Mouse (Mus musculus) heart, embryonic 14.5 days (tissue): ENCODE measurements around the gene Gon4l. TPM values are rescaled to one million over a fixed set of nuclear protein-coding genes. Genes with fewer than 3 reads are reported as not detected.
"Not testable (repeated sequence)": the region's sequence is repeated elsewhere in the genome, so short reads cannot be mapped to it uniquely, and the experiment has no call there.

Source experiments
- ATAC-seq: fragments of 200-750 bp; cut with Nextera tagmentation; 2 replicates; pipeline ENCODE4 v1.8.0; 2017; ENCODE audit warnings: low read depth, moderate TSS enrichment; ENCODE audit not compliant: insufficient number of reproducible peaks, insufficient read depth, low FRiP score
- H3K27ac ChIP-seq, 2 experiments: fragments of 200-500 bp in 1 of 2; fragments of 300-500 bp in 1 of 2; sonication (generic) in 1 of 2; replicated peaks in 1 of 2; 2 replicates each; pipeline ENCODE4 v1.5.1; 2012 to 2014; ENCODE audit warnings: low read depth in 2 of 2, low read length in 2 of 2, control low read depth in 1 of 2, mild to moderate bottlenecking in 1 of 2, mixed read lengths in 1 of 2; ENCODE audit not compliant: control insufficient read depth in 1 of 2, insufficient read depth in 1 of 2
- H3K27me3 ChIP-seq: fragments of 300-500 bp; sonication (generic); 2 replicates; pipeline ENCODE4 v1.6.1; 2014; ENCODE audit warnings: mild to moderate bottlenecking, low read length, control low read depth; ENCODE audit not compliant: control insufficient read depth, insufficient read depth
- H3K36me3 ChIP-seq: fragments of 300-500 bp; sonication (generic); 2 replicates; pipeline ENCODE4 v1.6.1; 2014; ENCODE audit warnings: mild to moderate bottlenecking, control low read depth, low read length, mixed read lengths; ENCODE audit not compliant: control insufficient read depth, insufficient read depth
- H3K4me1 ChIP-seq, 2 experiments: fragments of 200-500 bp in 1 of 2; fragments of 300-500 bp in 1 of 2; sonication (generic) in 1 of 2; 2 replicates each; pipeline ENCODE4 v1.6.1; 2012 to 2014; ENCODE audit warnings: low read length in 2 of 2, control low read depth in 1 of 2, mixed read lengths in 1 of 2; ENCODE audit not compliant: control insufficient read depth in 2 of 2, insufficient read depth in 2 of 2
- H3K4me2 ChIP-seq: fragments of 300-500 bp; sonication (generic); 2 replicates; pipeline ENCODE4 v1.6.1; 2014; ENCODE audit warnings: mild to moderate bottlenecking, low read length
- H3K4me3 ChIP-seq, 2 experiments: fragments of 200-500 bp in 1 of 2; fragments of 300-500 bp in 1 of 2; sonication (generic) in 1 of 2; 2 replicates each; pipeline ENCODE4 v1.5.1; 2012 to 2014; ENCODE audit warnings: low read length in 2 of 2, mild to moderate bottlenecking in 2 of 2, control low read depth in 1 of 2, low read depth in 1 of 2, moderate library complexity in 1 of 2; ENCODE audit not compliant: control insufficient read depth in 1 of 2, insufficient read depth in 1 of 2
- H3K9ac ChIP-seq: fragments of 300-500 bp; sonication (generic); 2 replicates; pipeline ENCODE4 v1.6.1; 2014; ENCODE audit warnings: mild to moderate bottlenecking, low read length
- H3K9me3 ChIP-seq: fragments of 300-500 bp; sonication (generic); 2 replicates; pipeline ENCODE4 v1.6.1; 2016; ENCODE audit warnings: low read length, control low read depth; ENCODE audit not compliant: control insufficient read depth
- WGBS: fragments of 180-500 bp; shearing (Covaris S2); extraction: QIAGEN DNeasy Blood & Tissue Kit; methylation state at CpG from one replicate; pipeline ENCODE4 v1.1.7; 2014; 5-methylcytosine and 5-hydroxymethylcytosine counted together
- polyA plus RNA-seq: library from polyadenylated mRNA; unstranded; fragments of >200 nt; fragmentation: Nextera tagmentation; extraction: Ambion mirVana; gene quantifications from 2 replicates; pipeline ENCODE4 v1.2.1, GENCODE M21; 2014

Gene Gon4l
- polyA plus RNA-seq, 1 experiment from 2014 or later = 9.1 TPM

DNA sequence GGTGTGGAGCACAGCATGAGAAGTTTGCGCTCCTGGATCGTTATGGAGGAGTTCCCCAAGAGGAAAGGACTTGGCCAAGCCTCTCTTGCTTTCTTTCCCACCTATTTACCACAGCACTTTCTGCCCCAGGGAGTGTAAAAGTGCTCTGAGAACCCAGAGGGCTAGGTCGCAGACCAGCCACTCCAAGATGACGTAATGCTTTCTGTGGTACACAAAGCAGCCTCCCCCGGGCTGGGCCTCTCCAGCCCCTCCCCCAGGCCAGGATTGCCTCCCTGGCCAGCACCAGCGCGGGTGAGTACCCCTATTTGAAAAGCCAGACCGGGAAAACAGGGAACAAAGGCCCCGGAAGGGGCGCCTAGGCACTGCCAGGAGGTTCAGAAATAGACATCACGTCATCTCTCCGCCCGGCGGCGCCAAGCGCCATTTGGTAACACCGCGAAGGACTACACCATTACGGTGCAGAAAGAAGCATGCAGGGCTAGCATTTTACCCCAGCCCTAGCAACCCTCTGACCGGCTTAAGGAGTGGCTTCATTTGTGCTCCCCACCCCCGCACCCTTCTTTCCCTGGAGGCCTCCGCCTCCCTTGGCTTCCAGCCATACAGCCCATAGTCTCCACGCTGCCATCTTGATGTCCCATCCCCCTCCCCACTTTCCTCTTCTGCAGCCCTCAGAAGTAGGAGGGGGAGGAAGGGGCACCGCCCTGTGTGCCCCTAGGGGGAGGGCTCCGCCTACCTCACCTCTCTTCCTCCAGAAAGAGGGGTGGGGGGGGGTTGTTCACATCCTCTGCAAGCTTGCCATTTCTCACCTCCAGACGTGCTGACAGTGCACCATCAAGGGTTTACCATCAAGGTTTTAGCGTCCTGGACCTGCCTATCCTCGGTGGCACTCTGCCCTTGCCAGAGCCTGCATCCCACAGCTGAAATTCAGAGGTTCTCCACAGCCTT is 3.6 kb upstream of the Gon4l start:
- Histone ChIP-seq H3K27ac (peak overlapping the region; percentile 68 to 87), H3K9ac (peak overlapping the region; percentile 41; the same call in 1 of the 2 replicates), H3K4me3 (peak overlapping the region; percentile 23 to 33), H3K4me2 (peak overlapping the region; percentile 58)
- not testable (repeated sequence) for H3K9me3 ChIP-seq, H3K4me1 ChIP-seq, H3K27me3 ChIP-seq, H3K36me3 ChIP-seq
- peak; percentile 78 for ATAC-seq
- WGBS = 2% methylated on average over 19 of the region's 28 CpGs

DNA sequence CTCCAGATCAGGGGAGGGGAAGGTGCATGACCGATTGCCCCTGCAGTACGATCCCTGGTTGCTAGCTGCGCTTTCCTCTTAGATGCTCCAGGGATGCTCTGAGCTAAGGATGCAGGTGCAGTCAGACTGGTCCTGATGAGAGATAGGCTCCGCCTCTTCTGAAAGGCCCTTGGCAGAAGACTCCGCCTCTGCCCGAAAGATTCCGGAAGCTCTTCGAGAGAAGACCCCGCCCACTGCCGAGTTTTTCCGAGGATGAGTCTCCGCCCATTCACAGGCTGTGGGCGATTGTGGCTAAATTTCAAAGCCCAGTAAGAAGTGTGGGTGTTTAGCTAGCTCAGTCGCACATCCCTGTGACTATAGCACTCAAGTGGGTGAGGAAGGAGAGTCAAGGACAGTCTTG is 2.6 kb upstream of the Gon4l start:
- H3K9ac ChIP-seq, H3K4me2 ChIP-seq, H3K27ac ChIP-seq, H3K4me3 ChIP-seq, H3K36me3 ChIP-seq, H3K4me1 ChIP-seq, H3K27me3 ChIP-seq, ATAC-seq, H3K9me3 ChIP-seq: not testable (repeated sequence)
- 6% methylated on average over 14 of the region's 14 CpGs for WGBS

DNA sequence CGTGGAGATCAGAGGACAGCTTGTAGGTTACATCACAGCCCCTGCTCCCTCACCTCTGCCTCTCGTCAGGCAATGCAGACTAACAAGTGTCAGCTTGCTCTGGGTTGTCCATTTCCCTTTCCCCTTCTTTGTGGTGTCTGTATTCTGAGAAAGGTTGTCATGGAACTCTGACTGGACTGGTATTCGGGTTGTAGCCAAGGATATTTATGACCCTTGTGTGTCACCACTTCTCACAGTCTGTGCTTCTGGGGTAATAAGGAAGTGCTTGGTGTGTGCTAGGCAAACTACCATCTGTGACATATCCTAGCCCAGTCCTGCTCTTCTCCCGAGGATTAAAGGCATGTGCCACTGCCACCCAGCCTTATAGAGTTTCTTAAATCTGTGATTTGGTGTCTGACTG is 14.1 kb downstream of the Gon4l start:
- no peaks in the 10 kb centered on the region for H3K27me3 ChIP-seq
- no peak overlapping the region for H3K9ac ChIP-seq
- H3K27ac ChIP-seq = no peak overlapping the region
- peaks cover 31% of the 10 kb centered on the region for H3K36me3 ChIP-seq
- H3K4me3 ChIP-seq = no peak overlapping the region
- ATAC-seq = no peak
- WGBS = 81% methylated on average over 4 of the region's 4 CpGs
- no peaks in the 10 kb centered on the region for H3K4me1 ChIP-seq
- H3K9me3 ChIP-seq = no peaks in the 10 kb centered on the region
- no peak overlapping the region for H3K4me2 ChIP-seq

DNA sequence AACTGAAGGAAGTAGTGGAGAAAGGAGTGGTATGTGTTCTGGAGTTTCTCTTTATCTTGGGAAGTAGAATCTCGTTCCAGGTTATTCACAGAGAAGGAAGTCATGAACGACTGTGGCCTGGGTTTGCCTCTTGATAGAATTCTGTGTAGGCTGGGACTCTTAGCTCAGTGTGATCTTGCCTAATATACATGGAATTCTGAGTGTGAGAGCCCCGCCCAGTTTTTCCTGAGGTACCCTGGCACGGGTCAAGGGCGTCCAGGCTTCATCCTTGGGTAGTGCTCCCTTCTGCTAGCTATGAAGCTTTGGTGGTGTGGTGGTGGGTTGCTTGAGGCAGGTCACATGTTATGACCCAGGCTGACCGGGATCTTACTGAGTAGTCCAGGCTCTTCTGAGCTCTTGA is 20.8 kb downstream of the Gon4l start:
- no peak overlapping the region for H3K27ac ChIP-seq
- H3K36me3 ChIP-seq = peaks cover 70% of the 10 kb centered on the region
- ATAC-seq = no peak; the same call in 1 of the 2 replicates

DNA sequence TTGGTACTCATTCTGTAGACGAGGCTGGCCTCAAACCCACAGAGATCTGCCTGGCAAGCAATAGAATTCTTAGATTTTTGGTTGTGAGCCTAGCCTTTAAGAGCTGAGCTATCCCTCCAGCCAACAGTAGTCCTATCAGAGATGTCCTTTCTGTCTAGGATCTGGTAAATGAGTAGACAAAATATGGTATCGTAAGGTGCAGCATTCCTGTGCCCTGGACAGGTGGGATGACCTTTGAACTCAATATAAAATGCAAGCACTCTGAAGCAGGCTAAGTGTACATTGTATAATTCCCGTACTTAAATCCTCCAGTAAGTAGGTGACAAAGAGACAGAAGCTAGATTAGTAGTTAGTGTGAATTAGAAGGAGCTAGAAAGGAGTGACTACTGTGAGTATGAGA is 27.1 kb downstream of the Gon4l start:
- Histone ChIP-seq H3K36me3 (peaks cover 89% of the 10 kb centered on the region), H3K4me3 (no peak overlapping the region), H3K4me2 (no peak overlapping the region), H3K27ac (no peak overlapping the region), H3K27me3 (no peaks in the 10 kb centered on the region), H3K9me3 (no peaks in the 10 kb centered on the region), H3K4me1 (no peaks in the 10 kb centered on the region), H3K9ac (no peak overlapping the region)
- no peak for ATAC-seq
- 96% methylated on average over 3 of the region's 3 CpGs for WGBS

More for the DNA sequence above, 20.8 kb downstream of the Gon4l start:
- Histone ChIP-seq H3K4me3 (no peak overlapping the region), H3K27me3 (no peaks in the 10 kb centered on the region), H3K4me2 (no peak overlapping the region), H3K4me1 (peaks cover 3 to 8% of the 10 kb centered on the region in 2 experiments; a peak in 3 of 4 replicates), H3K9me3 (no peaks in the 10 kb centered on the region), H3K9ac (no peak overlapping the region)
- 41% methylated on average over 6 of the region's 6 CpGs for WGBS

DNA sequence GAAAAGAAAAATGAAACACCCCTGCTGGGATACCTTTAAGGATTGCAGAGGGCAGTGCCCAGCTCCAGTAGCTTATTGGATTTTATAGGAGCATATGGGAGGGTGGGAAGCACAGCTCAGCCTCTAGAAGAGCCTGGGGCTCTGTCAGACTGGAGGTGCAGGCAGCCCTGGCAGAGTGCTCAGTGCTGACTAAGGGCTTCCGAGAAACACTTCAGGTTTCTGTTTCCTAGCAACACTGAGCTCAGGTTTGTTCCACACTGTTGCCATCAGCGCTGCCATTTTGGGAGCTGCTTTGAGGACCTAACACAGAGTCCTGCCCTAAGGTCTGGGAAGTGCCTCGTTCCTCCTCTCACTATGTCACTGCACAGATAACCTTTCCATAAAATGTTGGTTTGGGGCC is 31.7 kb downstream of the Gon4l start:
- H3K27me3 ChIP-seq, ATAC-seq, H3K4me1 ChIP-seq, H3K4me2 ChIP-seq, H3K4me3 ChIP-seq, H3K9ac ChIP-seq, H3K27ac ChIP-seq, H3K9me3 ChIP-seq: not testable (repeated sequence)
- peaks cover 43% of the 10 kb centered on the region for H3K36me3 ChIP-seq
- WGBS = no CpG with 5 or more reads among the region's 3 CpGs

DNA sequence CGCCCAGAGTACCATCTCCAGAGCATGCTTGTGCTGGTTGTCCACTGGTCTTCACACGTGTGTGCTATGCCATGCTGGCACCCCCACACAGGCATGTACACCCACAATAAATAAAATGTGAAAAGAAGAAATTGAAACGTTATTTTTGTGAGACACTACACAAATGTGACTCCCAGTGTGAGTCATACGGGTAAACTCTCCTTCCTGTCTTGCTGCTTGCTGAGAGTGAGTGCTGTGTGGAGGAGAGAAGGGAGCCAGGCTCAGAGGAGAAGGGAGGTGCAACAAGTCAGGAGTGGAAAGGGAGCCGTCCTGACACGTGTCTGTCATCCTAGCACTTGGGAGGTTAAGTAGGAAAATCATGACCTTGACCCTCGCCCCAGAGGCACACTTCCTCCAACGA is 32.1 kb downstream of the Gon4l start:
- H3K36me3 ChIP-seq = peaks cover 39% of the 10 kb centered on the region
- not testable (repeated sequence) for H3K27me3 ChIP-seq, H3K4me3 ChIP-seq, ATAC-seq, H3K9me3 ChIP-seq, H3K4me2 ChIP-seq, H3K27ac ChIP-seq, H3K9ac ChIP-seq, H3K4me1 ChIP-seq
- no CpG with 5 or more reads among the region's 8 CpGs for WGBS
